In genomic region chr1:188595251-188595650, GRCm38 (mm10) we compare ENCODE assay signal across 18 mouse cellular contexts.
"Had no signal": no experiment of that assay in that cellular context is flagged by ENCODE, and none has a peak within 500 bp of the region (broad histone marks: within the 10 kb centered on the region; RNA-seq: fewer than 3 reads in every experiment).

No protein-coding gene starts in this region.

- H3K9ac ChIP-seq: limb, embryonic 15.5 days; liver, embryonic 12.5 days; lung, embryonic 14.5 days; midbrain, embryonic 13.5 days; stomach, embryonic 15.5 days had no signal

- H3K4me1 ChIP-seq: limb, embryonic 15.5 days; liver, embryonic 12.5 days; midbrain, embryonic 13.5 days; stomach, embryonic 15.5 days had no signal

- DNase-seq: kidney, adult 11 months; kidney, adult 9 months; kidney, postnatal 36 days; layer of hippocampus, adult 9-11 months; layer of hippocampus, postnatal 36 days; left cerebral cortex, postnatal 4 days; lung, embryonic 14.5 days; lung, postnatal 14 days; right cerebral cortex, postnatal 14 days; thymus, adult 2 months; thymus, postnatal 25 days had no signal

- H3K27ac ChIP-seq: kidney, postnatal 0 days; limb, embryonic 15.5 days; liver, embryonic 12.5 days; macrophage; midbrain, embryonic 13.5 days; stomach, embryonic 15.5 days had no signal

- ATAC-seq: liver, embryonic 12.5 days; midbrain, embryonic 13.5 days had no signal

- H3K9me3 ChIP-seq: limb, embryonic 15.5 days; liver, embryonic 12.5 days; megakaryocyte, embryonic 14.5 days; midbrain, embryonic 13.5 days; stomach, embryonic 15.5 days had no signal

- H3K4me3 ChIP-seq: limb, embryonic 15.5 days; liver, embryonic 12.5 days; megakaryocyte, embryonic 14.5 days; midbrain, embryonic 13.5 days; stomach, embryonic 15.5 days had no signal

- H3K36me3 ChIP-seq: limb, embryonic 15.5 days; liver, embryonic 12.5 days; midbrain, embryonic 13.5 days; stomach, embryonic 15.5 days had no signal

- H3K27me3 ChIP-seq: limb, embryonic 15.5 days; liver, embryonic 12.5 days; megakaryocyte, embryonic 14.5 days; midbrain, embryonic 13.5 days; stomach, embryonic 15.5 days had no signal

- H3K4me2 ChIP-seq: limb, embryonic 15.5 days; liver, embryonic 12.5 days; lung, embryonic 14.5 days; midbrain, embryonic 13.5 days; stomach, embryonic 15.5 days had no signal
